Mouse (Mus musculus): ENCODE measurements around the gene Agbl5.

Agbl5 gene

GRCm38 (mm10) chr5:30920621-30921020 is 32.1 kb downstream of the Agbl5 start:
- no peak for DNase-seq (ENCODE audit: low spot score)

GRCm38 (mm10) chr5:30921256-30922033 is 33.0 kb downstream of the Agbl5 start, which contains the start of gene Khk:
Khk (plus strand) TSS chr5:30921431.
- DNase-seq (ENCODE audit: low spot score) = peak; percentile 95

- no peak for DNase-seq (ENCODE audit: low spot score)
Measured at GRCm38 (mm10) chr5:30922581-30923041, 34.1 kb downstream of the Agbl5 start.

GRCm38 (mm10) chr5:30923119-30923518 is 34.6 kb downstream of the Agbl5 start:
- DNase-seq (ENCODE audit: low spot score) = no peak

- no peak for DNase-seq (ENCODE audit: low spot score)
Measured at GRCm38 (mm10) chr5:30924614-30925013, 36.1 kb downstream of the Agbl5 start.

DNA sequence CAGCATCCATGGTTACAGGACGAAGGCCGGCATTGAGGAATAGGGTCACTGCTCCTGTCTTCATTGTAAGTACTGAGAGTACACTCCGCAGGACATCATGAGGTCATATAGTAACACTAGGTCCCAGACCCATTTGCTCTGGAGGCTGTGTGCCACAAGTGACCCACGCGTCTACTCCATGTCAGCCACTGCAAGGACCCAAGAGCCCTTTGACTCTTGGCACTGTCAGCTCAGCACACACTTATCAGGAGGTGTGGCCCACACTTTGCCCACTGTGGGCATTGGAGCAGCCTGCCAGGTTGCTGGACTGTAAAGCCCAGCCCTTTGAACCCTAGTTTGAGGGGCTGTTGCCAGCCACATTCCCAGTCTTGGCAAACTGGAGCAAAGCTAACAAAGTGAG is 36.7 kb downstream of the Agbl5 start:
- DNase-seq (ENCODE audit: low spot score) = no peak

GRCm38 (mm10) chr5:30926073-30926472 is 37.6 kb downstream of the Agbl5 start:
- DNase-seq (ENCODE audit: low spot score) = no peak

DNA sequence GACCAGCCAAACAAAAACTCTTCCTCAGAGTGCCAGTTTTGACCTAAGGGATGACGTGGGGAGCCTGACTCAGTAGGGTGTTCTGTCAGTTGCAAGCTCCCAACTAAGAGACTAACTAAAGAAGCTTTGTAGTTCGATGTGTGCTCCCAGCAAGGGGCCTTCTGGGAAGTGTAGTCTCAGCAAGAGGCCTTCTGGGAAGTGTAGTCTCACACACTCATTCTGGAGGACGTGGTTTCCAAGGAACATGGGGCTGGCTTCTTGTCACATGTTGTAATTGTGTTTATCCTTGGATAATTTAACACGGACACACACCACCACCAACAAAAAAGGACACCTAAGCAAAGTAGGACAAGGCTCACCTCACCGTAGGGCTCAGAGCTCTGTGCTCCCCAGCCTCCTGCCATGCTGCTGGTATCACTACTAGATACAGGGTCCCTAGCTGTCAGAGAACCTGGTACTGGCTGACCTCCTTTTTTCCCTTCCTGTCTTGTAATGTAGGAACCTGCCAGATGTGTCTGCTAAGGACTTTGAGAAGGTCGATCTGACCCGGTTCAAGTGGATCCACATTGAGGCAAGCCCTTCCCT is 39.5 kb downstream of the Agbl5 start:
- no peak for DNase-seq (ENCODE audit: low spot score)

DNA sequence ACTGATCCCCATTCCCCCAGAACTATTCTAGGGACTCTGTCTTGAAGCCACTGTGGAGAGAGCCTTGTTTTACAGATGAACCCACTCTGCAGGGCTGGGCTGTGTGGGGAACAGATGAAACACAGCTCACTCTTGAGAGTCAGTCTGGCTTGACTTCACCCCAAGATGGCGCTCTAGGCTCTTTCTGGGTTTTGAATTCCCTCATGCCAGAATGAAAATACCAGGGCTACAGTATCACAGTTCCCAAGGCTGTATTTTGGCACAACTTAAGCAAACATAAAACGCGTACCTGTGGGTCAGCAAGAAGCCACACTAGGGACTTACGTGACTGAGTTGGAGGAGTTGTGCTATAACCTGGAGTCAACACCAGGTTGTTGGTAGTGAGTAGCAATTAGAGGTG is 41.6 kb downstream of the Agbl5 start:
- peak; percentile 19 for DNase-seq (ENCODE audit: low spot score)

- DNase-seq (ENCODE audit: low spot score) = no peak
Measured at GRCm38 (mm10) chr5:30930846-30931245, 42.4 kb downstream of the Agbl5 start.

DNA sequence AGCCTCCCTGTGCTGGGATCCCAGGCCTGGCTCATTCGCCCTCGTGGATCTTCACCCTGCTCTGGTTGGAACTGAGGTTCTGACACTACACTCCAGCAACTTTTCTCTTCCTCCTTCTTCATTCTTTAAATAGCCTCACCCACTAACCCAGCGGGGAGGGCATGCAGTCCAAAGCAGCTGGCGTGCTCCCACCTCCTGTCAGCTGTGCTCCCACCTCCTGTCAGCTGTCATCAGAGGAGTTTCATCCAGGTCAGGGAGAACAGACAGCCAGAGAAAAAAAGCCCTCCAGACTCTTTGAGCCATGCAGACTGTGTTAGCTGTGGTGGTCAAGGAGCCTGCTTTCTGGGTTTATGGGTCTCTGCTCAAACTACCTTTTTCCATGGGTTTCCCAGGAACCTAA is 42.9 kb downstream of the Agbl5 start:
- no peak for DNase-seq (ENCODE audit: low spot score)

DNA sequence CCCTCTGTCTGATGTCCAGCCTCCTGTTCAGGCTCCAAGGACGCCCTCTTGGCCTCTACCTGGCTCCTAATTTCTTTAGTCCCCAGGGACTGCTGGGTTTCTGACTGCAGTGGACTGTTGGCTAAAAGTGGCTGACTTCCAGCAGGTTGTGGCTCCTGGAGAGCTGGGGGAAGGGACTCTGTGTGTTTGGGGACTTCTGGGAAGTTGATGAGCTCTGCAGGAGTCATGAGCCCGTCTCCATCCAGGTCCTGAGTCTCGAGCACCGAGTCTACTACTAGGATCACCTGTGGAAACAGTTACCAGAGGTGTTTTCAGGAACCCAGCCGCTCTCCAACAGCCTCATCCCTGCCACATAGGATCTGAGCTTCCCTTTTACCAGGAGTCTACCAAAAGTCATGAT is 45.2 kb downstream of the Agbl5 start:
- no peak for DNase-seq (ENCODE audit: low spot score)

DNA sequence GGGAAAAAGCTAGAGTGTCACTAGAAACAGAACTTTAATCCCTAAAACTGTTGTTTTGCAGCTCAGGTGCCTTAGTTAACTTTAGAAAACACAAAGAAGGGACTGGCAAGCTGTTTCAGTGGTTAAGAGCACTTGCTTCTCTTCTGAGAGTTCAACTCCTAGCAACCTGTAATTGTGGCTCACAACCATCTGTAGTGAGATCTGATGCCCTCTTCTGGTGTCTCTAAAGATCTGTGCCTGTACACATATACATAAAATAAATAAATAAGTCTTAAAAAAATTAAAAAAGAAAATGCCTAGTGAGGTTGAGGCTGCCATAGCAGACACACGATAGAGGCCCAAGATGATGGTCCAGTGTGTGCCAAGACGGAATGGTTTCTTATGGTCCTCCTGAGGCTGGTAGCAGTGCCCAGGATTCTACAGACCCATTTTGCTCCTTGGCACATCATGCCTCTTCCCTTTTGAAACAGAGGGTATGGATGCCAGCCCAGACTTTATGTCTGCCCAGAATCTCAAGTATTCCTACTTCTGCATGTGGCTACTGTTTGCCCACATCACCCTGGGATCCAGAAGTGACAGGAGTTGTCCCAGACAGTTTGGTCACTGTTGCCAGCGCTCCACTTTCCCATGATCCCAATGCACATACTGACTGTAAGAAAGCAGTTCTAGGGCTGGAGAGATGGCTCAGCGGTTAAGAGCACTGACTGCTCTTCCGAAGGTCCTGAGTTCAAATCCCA is 46.4 kb downstream of the Agbl5 start:
- no peak for DNase-seq (ENCODE audit: low spot score)

GRCm38 (mm10) chr5:30943004-30943403 is 54.5 kb downstream of the Agbl5 start:
- no peak for DNase-seq (ENCODE audit: low spot score)

GRCm38 (mm10) chr5:30944344-30944743 is 55.9 kb downstream of the Agbl5 start:
- no peak for DNase-seq (ENCODE audit: low spot score)

DNA sequence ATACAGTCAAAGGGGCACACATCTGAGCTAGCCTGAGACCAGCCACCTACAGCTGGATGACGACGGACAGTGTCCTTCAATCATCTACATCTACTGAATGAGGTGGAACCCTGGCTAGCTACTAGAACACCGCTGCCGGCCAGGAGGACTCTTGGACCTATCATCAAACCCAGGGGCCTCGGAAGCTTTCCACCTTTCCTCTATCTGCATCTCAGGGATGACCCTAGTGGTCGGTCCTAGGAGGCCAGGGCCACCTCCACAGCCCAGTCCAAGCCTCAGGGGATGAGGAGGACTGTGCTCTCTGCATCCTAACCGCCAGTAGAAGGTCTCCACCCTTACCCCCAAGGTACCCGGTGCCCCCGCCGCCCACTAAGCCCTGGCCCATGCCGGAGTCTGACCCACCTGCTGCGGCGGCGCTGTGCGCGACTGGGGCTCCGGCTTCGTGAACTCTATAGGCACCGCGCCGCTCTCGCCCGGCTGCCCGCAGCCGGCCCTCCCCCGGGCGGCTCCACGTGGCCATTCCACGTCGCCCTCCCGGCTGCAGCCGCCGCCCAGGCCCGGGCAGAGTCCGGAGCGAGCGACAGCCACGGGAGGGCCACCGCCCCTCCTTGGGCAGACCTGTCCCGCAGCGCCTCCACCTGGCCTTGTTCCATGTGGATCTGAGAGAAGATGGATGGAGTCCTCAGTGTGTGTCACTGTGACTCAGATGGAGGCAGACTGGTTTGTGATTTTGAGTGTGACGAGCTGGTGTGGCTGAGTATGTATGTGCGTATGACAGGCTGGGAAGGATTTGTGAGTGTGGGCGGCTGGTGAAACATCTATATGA is 56.7 kb downstream of the Agbl5 start, which contains the start of gene Cgref1:
TSS of gene Cgref1 (minus strand) at position 636 of the 826 bp plus-strand sequence.
- peak; percentile 78 for DNase-seq (ENCODE audit: low spot score)

DNA sequence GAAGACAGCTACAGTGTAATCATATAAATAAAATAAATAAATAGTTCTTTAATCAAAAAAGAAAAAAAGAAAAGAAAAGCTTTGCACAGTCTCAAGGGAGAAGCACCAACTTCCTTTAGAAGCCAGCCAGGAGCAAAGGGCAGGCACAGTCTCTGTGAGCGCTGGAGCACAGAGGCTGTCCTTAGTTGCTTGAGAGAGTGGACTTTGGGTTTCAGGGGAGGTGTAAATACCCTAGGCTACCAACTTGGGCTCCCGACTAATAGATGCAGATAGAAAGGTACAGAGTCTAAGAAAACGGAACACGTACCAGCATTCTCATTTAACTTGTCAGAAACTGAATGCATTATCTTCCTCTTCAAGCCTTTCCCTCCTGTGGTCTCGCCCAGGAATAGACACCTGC is 60.1 kb downstream of the Agbl5 start:
- DNase-seq (ENCODE audit: low spot score) = peak; percentile 73

DNA sequence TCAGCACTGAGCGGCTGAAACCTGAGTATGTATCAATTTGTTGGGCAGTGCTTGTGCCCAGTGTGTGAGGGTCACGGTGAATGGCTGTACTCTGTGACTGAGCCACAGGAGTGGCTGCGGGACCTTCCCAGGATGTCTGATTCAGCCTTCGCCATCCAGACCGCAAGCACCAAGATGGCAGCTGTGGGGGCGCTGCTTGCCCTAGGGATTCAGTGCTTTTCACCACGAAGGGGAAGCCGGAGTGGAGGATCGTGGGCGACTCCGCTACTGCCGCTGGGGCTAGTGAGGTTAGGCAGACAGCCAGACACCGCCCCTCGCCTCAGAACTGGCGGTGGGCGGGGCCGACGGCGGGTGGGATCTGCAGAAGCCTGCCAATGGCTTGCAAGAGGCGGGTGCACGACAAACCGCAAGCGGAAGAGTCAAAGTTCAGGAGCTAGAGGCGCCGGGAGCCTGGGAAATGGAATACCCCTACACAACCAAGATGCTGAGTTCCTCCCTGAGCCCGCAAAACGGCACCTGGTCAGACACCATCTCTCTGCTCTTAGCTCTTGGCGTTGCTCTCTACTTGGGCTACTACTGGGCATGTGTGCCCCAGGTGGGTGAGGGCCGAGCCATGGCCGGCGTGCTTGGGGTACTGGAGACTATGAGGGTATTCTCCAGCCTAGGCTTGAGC is 61.3 kb downstream of the Agbl5 start:
- peak; percentile 95 for DNase-seq (ENCODE audit: low spot score)

GRCm38 (mm10) chr5:30950451-30950850 is 62.0 kb downstream of the Agbl5 start:
- no peak for DNase-seq (ENCODE audit: low spot score)

GRCm38 (mm10) chr5:30950922-30951321 is 62.4 kb downstream of the Agbl5 start:
- DNase-seq (ENCODE audit: low spot score) = no peak

DNA sequence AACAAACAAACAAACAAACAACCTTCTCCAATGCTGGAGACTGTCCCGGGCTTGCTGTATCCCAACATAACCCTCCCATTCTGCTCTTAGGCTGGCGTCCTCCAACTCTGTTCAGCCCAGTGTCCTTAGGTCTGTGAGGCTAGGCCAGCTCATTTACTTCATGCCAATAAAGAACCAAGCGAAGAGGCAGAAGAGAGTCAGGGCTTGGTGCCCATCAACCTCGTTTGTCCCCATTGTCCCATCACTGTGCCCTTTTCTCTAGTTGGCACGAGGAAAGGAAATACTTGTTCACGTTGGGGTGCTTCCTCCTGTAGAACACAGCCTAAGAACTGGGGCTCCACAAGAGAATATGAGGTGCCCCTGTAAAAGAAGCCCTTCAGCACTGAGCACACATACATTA is 63.2 kb downstream of the Agbl5 start:
- DNase-seq (ENCODE audit: low spot score) = no peak
